Mouse (Mus musculus): ENCODE data around the gene Dennd1a. TPM values are rescaled to one million over a fixed set of nuclear protein-coding genes. Genes with fewer than 3 reads are reported as not detected.

The Dennd1a gene
- 16.3 TPM for polyA plus RNA-seq (2017; shearing (Covaris generic))

DNA sequence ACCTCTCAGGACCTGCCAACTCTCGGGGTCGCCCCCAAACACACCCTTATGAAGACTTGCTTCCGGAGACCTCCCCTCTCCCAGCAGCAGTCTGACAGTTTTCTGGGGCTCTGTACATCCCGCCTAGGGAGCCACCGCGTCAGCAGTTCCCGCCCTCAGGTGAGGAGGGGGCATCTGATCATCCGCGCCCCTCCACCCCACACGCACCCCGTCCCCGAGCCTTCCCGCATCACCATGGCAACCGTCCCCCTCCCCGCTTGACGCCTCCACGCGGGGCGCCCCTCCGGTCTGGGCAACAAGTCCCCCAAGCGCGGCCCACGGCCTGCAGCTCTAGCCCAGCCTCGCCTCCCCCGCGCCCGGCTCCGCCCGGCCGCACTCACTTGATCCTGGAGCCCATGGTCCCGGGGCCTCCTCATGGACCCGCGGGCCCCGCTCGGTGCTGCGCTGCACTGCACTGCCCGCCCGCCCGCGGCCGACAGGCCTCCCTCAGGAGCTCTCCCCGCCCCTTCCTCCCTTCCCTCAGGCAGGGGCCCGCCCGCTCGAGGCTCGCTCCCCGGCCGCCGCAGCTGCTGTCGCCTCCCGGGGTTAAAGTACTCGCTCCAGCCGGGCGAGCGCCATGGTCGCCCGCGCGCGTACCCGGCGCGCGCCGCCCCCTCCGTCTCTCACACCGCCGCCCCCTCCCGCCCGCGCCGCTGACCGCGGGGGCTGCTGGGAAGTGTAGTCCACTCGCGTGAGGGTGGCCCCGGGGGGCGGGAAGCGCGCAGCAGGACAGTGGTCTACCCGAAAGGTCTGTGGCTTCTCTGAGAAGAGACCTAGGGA is at the start of gene Dennd1a:
Dennd1a (minus strand) TSS at position 658 of the 819 bp plus-strand sequence.

DNA sequence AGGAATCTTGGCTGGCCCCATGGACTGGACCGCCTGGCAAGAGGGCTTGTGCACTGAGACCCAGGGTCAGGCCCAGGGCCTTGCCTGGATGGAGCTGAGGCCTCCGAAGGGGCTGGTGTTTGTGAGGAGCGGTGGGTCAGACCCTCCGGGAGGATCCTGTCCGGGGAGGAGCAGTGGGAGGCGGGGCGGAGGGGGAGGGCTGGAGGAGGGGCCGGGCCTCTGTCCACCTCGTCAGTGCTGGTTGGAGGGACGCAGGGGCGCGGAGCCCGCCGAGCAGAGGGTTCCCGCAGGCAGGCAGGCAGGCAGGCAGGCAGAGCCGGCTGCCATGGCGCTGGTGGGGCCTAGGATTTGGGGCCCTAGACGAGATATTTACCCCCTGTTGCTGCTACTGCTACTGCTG is 511.2 kb downstream of the Dennd1a start, which contains the start of gene Crb2:
Crb2 (plus strand) TSS at position 234 of the 400 bp plus-strand sequence.

Other genes starting within 250 kb of the Dennd1a start
- gene Lhx2, start 51.9 kb upstream of the Dennd1a start, polyA plus RNA-seq (2017; shearing (Covaris generic)) = not detected
- 1.7 TPM for gene Nek6, start 224.3 kb upstream of the Dennd1a start, polyA plus RNA-seq (2017; shearing (Covaris generic))

Measured in CD4-positive, CD25-positive, alpha-beta regulatory T cell, adult 9 weeks (primary cell).